Mouse (Mus musculus): ENCODE data around the gene Dennd6a. TPM values are rescaled to one million over a fixed set of nuclear protein-coding genes. Genes with fewer than 3 reads are reported as not detected.
"Not testable (repeated sequence)": the region's sequence is repeated elsewhere in the genome, so short reads cannot be mapped to it uniquely, and the experiment has no call there.

Dennd6a gene
- polyA plus RNA-seq, 1 experiment from 2014 or later: 33.6 TPM

DNA sequence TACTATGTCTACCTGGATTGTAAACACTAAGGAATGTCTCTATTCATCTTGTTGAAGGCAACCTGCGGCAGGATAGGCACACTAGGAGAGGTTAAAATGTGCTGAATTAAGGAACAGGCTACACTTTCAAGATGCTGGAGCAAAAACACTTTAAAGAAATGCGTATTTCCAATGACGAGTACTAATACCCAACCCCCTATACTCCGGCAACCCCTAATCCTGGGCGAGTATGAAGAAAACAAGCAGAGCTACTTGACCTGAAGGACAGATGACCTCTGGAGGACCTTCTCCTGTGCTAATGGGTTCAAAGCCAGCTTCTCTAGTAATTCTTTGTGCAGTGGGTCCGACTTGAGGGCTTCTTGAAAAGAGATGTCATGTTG, 94.3 kb downstream of the Dennd6a start:
- peak overlapping the region; percentile 86 for H3K9ac ChIP-seq (ENCODE audit: low read depth, low read length)
- ATAC-seq (replicated peaks; ENCODE audit: low FRiP score, low read depth) (no peak), DNase-seq (ENCODE audit: low spot score) (no peak)
- no peaks in the 10 kb centered on the region for H3K27me3 ChIP-seq (ENCODE audit: insufficient read depth, low read length)
- WGBS: 19% methylated on average over 6 of the region's 6 CpGs
- TF ChIP-seq CTCF (IDR thresholded peaks at IDR 0.05; ENCODE audit: low read depth): no peak
- H3K4me2 ChIP-seq (ENCODE audit: low read length): peak overlapping the region; percentile 99
- no peaks in the 10 kb centered on the region for H3K9me3 ChIP-seq (replicated peaks; ENCODE audit: low read length)
- H3K36me3 ChIP-seq (ENCODE audit: insufficient read depth, low read length): peaks cover 13% of the 10 kb centered on the region; the same call in 1 of the 2 replicates
- peak overlapping the region; percentile 95; the same call in 1 of the 2 replicates for H3K27ac ChIP-seq
- peak overlapping the region; percentile 90 for H3K4me3 ChIP-seq (replicated peaks; ENCODE audit: low read depth, low read length)
- H3K4me1 ChIP-seq (replicated peaks; ENCODE audit: insufficient read depth, low read length): peaks cover 10% of the 10 kb centered on the region; the same call in 1 of the 2 replicates

DNA sequence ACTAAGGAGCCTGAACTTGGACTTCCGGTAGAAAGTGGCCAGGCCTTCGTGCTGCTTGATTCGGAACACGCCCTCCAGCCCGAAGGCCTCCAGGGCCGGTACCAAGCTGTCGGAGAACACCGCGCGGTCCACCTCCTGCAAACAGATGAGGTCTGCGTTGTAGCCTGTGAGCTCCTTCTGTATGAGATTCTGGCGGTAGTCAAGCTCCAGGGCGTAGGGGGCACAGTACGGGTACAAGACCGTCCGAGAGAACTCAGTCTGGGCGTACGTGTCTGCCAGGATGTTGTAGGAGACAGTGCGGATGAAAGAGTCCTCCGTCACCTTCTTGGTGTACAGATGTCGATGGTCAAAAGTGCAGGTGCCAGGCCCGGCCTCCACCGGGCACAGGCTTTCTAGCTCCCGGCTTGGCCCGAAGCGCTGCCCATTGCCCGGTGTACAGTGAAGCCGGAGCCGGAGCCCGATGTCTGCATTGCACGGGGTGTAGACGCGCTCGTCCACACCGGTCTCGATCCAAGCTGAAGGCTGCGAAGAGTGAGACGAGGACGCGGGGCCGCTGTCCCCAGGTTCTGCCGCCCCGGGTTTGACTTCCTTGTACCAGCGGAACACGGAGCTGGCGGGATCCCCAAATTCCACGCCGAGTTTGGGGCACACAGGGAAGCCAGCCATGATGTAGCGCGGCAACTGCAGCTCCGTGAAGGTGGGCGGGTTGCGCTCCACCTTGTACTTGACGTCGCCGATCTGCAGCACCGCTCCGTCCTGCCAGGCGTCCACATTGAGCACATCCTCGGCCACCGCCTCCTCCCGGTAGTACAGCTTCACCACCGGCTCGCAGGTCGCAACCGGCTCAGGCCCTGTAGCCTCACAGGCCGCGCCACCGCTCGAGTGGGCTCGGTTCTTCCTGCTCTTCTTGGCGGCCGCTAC, 95.0 kb downstream of the Dennd6a start:
- peak; percentile 46 for DNase-seq (ENCODE audit: low spot score)
- peak; percentile 45 for ATAC-seq (replicated peaks; ENCODE audit: low FRiP score, low read depth)
- under 1% methylated on average over 73 of the region's 73 CpGs for WGBS

GRCm38 (mm10) chr14:26669292-26670073, 95.8 kb downstream of the Dennd6a start, which contains the start of gene Pde12:
Gene Pde12, minus strand, starts transcription at chr14:26669883.
- peak within 1 kb of the TSS; percentile 95 for H3K27ac ChIP-seq
- H3K4me1 ChIP-seq (replicated peaks; ENCODE audit: insufficient read depth, low read length): peaks cover 10% of the 10 kb centered on the region; the same call in 1 of the 2 replicates
- H3K9me3 ChIP-seq (replicated peaks; ENCODE audit: low read length): no peaks in the 10 kb centered on the region
- peak within 1 kb of the TSS; percentile 90 for H3K4me3 ChIP-seq (replicated peaks; ENCODE audit: low read depth, low read length)
- peak within 1 kb of the TSS; percentile 99 for H3K4me2 ChIP-seq (ENCODE audit: low read length)
- ATAC-seq (replicated peaks; ENCODE audit: low FRiP score, low read depth) (peak; percentile 89), DNase-seq (ENCODE audit: low spot score) (peak; percentile 96)
- under 1% methylated on average over 70 of the region's 70 CpGs for WGBS
- H3K9ac ChIP-seq (ENCODE audit: low read depth, low read length): peak within 1 kb of the TSS; percentile 86
- TF ChIP-seq CTCF (IDR thresholded peaks at IDR 0.05; ENCODE audit: low read depth): 0 out of 2 replicates have a peak, but pooled peaks have one; percentile 2
- H3K36me3 ChIP-seq (ENCODE audit: insufficient read depth, low read length): peaks cover 13% of the 10 kb centered on the region; the same call in 1 of the 2 replicates
- no peaks in the 10 kb centered on the region for H3K27me3 ChIP-seq (ENCODE audit: insufficient read depth, low read length)

More for the DNA sequence above, 95.0 kb downstream of the Dennd6a start:
- TF ChIP-seq CTCF (IDR thresholded peaks at IDR 0.05; ENCODE audit: low read depth): no peak
- Histone ChIP-seq H3K36me3 (ENCODE audit: insufficient read depth, low read length) (peaks cover 13% of the 10 kb centered on the region; the same call in 1 of the 2 replicates), H3K9ac (ENCODE audit: low read depth, low read length) (peak overlapping the region; percentile 86), H3K4me2 (ENCODE audit: low read length) (peak overlapping the region; percentile 99), H3K27me3 (ENCODE audit: insufficient read depth, low read length) (no peaks in the 10 kb centered on the region), H3K4me1 (replicated peaks; ENCODE audit: insufficient read depth, low read length) (peaks cover 10% of the 10 kb centered on the region; the same call in 1 of the 2 replicates), H3K4me3 (replicated peaks; ENCODE audit: low read depth, low read length) (peak overlapping the region; percentile 90), H3K9me3 (replicated peaks; ENCODE audit: low read length) (no peaks in the 10 kb centered on the region), H3K27ac (peak overlapping the region; percentile 95)

DNA sequence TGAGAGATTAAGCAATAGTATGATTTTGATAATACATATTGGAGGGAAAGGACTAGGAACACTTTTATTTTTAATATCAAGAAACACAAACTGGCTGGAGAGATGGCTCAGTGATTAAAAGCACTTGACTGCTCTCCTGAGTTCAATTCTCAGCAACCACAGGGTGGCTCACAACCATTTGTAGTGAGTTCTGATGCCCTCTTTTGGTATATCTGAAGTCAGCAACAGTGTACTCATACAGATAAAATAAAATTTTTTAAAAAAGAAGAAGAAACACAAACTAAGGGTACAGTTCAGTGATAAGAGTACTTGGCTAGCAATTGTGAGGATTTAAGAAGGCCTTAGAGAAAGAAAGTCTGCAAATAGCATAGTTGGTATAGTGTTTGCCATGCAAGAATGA, 97.3 kb downstream of the Dennd6a start:
- ATAC-seq (replicated peaks; ENCODE audit: low FRiP score, low read depth) (no peak), DNase-seq (ENCODE audit: low spot score) (no peak)
- Histone ChIP-seq H3K27me3 (ENCODE audit: insufficient read depth, low read length) (no peaks in the 10 kb centered on the region), H3K9ac (ENCODE audit: low read depth, low read length) (no peak overlapping the region), H3K4me3 (replicated peaks; ENCODE audit: low read depth, low read length) (no peak overlapping the region), H3K4me2 (ENCODE audit: low read length) (no peak overlapping the region), H3K4me1 (replicated peaks; ENCODE audit: insufficient read depth, low read length) (peaks cover 10% of the 10 kb centered on the region; the same call in 1 of the 2 replicates), H3K9me3 (replicated peaks; ENCODE audit: low read length) (no peaks in the 10 kb centered on the region), H3K27ac (no peak overlapping the region), H3K36me3 (ENCODE audit: insufficient read depth, low read length) (peaks cover 2% of the 10 kb centered on the region; the same call in 1 of the 2 replicates)
- TF ChIP-seq CTCF (IDR thresholded peaks at IDR 0.05; ENCODE audit: low read depth): peak; percentile 40

- H3K4me2 ChIP-seq (ENCODE audit: low read length); ATAC-seq (replicated peaks; ENCODE audit: low FRiP score, low read depth); H3K9ac ChIP-seq (ENCODE audit: low read depth, low read length); H3K9me3 ChIP-seq (replicated peaks; ENCODE audit: low read length); H3K4me1 ChIP-seq (replicated peaks; ENCODE audit: insufficient read depth, low read length); H3K27me3 ChIP-seq (ENCODE audit: insufficient read depth, low read length); H3K4me3 ChIP-seq (replicated peaks; ENCODE audit: low read depth, low read length); H3K27ac ChIP-seq; H3K36me3 ChIP-seq (ENCODE audit: insufficient read depth, low read length); DNase-seq (ENCODE audit: low spot score): not testable (repeated sequence)
- WGBS: 67% methylated on average over 17 of the region's 17 CpGs
Measured at GRCm38 (mm10) chr14:26671870-26672615, 98.4 kb downstream of the Dennd6a start.

DNA sequence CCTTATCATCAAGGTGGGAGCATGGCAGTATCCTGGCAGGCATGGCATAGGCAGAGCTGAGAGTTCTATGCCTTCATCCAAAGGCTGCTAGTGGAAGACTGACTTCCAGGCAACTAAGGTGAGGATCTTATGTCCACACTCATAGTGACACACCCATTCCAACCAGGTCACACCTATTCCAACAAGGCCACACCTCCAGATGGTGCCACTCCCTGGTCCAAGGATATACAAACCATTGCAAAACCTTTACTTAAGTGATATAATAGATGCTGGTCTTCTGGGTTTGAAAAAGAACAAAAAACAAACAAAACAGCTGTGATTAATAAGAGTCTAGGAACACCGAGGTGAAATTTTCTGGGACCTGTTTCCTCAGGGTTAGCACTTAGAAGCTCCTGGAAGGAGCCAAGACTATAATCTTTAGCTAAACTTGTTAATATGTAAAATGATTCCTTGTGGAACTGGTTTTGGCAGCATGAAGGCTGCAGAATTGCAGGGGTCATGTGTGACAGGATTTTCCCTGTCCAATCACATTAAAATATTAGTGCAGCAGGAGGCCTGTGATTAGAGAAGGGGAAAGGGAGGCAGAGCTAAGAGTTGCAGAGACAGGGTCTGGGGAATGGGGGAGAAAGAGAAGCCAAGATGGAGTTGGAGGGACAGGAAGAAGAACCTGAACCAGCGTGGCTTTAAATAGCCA, 101.0 kb downstream of the Dennd6a start:
- H3K9ac ChIP-seq (ENCODE audit: low read depth, low read length); H3K4me2 ChIP-seq (ENCODE audit: low read length); H3K4me1 ChIP-seq (replicated peaks; ENCODE audit: insufficient read depth, low read length); H3K27me3 ChIP-seq (ENCODE audit: insufficient read depth, low read length); H3K36me3 ChIP-seq (ENCODE audit: insufficient read depth, low read length); H3K4me3 ChIP-seq (replicated peaks; ENCODE audit: low read depth, low read length); H3K9me3 ChIP-seq (replicated peaks; ENCODE audit: low read length): not testable (repeated sequence)
- ATAC-seq (replicated peaks; ENCODE audit: low FRiP score, low read depth): peak; percentile 87
- peak; percentile 48 for DNase-seq (ENCODE audit: low spot score)
- WGBS: 58% methylated on average over 2 of the region's 2 CpGs
- peak overlapping the region; percentile 72; the same call in 1 of the 2 replicates for H3K27ac ChIP-seq
